Mouse (Mus musculus): ENCODE data around the gene Ubr2.
A peak's percentile ranks its signal among the peaks of the same experiment; 100 is the strongest.

The Ubr2 gene

DNA sequence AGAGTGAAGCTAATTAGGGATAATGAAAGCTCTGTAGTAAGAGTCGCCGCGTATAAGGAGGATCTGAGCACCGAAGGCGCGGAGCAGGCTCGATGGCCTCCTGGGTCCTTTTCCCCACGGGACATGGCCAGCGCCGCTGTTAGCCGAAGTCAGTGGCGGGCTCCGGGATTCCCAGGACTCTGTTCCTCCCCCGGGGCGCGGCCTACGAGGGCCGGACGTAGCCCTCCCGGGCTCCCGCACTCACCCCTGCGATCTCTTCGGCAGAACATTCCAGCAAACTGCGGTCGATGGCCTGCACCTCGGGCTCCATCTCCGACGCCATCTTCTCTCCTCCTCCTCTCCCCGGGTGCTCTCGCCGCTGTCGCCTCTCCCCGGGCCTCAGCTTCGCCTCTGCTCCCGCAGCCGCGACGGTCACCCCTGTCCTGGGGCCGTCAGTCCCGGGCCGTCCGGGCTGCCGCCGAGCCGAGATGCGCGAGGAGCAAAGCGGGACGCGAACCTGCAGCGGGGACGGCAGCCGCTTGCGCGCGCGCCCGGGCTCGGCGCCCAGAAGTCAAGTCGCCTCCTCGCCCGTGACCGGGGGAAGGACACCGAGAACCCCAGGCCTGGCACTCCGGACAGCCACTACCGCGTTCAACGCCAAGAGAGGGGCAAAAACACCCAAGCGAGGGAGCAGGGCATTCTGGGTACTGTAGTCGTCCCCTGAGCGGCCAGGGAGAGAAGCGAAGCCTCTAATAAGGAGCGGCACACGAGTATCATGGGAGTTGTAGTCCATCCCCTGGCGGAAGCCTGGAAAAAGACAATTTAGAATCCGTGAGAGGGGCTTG is at the start of gene Ubr2:
Gene Ubr2 (minus strand): TSS at position 659 of the 824 bp plus-strand sequence.
- DNase-seq (ENCODE audit: low read depth, low spot score), result peak; percentile 94

DNA sequence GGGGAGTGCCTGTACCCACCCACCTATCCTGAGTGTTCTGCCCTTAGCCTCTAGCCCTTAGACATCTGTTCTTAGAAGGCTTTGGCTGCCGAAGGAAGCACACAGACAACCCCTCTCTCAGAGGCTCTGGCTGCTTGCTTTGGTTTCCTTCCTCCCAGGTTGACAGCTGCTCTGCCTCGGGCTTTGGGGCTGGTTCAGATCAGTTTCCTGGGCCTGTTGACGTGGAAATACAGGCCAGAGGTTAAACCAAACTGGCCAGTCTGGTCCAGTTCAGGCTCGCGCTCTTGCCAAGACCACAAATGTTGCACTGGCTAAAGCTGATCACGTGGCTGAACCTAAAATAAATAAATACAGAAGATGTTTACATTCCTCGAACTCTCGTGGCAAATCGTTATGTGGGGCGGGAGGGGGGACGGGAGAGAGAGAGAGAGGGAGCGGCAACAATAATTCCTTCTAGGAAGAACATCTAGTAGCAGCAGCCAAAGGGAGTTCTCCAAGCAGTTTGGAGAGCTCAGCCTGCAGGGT is 49.5 kb upstream of the Ubr2 start:
- peak; percentile 6 for DNase-seq (ENCODE audit: low read depth, low spot score)

DNA sequence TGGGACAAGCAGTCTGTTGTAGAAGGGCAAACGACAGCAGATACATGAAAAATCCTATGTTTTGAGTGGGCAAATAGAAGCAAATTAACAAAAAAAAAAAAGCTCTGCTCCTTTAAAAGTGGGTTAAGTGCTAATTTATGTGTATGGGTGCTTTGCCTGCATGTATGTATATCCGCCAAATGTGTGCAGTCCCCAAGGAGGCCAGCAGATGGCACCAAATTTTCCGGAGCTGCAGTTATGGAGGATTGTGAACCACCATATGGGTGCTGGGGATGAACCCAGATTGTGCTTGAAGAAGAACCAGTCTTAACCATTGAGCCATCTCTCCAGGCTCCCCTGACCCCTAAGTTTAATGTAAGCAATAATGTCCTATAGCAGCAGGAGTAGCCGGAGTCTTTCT is 47.6 kb upstream of the Ubr2 start:
- DNase-seq (ENCODE audit: low read depth, low spot score), result no peak

DNA sequence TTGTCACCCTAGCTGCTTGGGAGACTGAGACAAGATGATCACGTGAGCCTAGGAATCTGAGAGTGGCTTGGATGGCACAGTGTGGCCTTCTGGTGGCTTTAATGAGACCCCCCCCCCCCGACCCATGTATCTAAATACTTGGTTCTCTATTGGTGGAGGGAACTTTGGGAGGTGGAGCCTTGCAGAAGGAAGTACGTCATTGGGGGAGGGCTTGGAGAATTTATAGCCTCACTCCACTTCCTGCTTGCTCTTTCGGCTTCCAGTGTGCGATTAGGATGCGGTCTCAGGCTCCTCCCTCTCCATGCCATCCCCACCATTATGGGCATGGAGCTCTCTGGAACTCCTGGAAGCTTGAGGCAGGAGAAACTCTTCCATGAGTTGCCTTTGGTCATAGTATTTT is 46.1 kb upstream of the Ubr2 start:
- no peak for DNase-seq (ENCODE audit: low read depth, low spot score)

DNA sequence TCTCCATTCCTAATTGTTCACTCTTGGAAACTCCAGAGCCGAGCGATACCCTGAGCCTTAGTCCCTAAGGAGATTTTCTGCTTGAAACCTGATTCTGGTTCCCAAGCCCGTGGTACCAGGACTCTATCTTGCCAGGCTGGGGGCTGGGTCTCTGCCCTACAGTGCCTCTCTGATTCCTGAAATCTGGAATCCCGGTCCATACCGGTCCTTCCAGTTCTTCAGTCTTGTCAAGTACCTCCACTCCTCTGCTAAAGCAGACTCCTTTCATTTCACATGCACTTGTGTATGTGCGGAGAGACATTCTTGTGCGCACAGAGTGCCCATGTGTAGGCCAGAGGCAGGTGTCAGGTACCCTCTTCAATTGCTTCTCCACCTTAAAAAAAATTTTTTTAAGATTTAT is 44.8 kb upstream of the Ubr2 start:
- no peak for DNase-seq (ENCODE audit: low read depth, low spot score)

DNA sequence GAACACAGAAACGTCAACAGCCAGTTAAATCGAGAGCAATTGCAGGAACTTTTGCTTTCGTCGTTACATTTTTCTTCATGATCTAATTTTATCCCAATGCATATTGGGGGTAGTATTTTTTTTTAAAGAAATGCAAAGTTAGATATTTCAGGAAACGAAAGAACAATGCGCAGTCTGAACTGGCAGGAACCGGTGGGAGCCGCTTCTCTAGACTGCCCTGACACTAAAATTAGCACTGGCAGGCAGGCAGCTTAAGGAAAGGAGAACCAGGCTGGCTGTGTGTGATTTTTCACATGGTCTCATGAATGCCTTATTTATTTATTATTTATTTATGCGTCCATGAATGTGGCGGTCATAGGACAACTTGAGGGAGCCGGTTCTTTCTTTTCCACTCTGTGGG is 44.3 kb upstream of the Ubr2 start:
- no peak for DNase-seq (ENCODE audit: low read depth, low spot score)

DNA sequence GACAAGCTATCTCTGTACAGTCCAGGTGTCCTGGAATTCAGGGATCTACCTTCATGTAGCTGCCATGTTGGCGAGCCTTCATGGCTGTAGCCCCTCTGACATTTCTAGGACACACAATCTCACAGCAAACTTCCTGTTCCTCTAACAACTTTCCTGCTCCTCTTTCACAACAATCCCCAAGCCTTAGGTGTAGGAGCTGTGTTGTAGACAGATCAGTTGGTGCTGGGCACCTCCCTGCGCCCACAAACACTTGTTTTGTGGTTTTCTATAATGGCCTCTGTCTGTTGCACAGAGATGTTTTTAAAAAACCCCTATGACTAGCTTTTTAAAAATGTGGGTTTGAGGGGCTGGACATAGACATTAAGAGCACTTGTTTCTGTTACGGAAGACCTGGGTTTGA is 40.3 kb upstream of the Ubr2 start:
- DNase-seq (ENCODE audit: low read depth, low spot score), result no peak

DNA sequence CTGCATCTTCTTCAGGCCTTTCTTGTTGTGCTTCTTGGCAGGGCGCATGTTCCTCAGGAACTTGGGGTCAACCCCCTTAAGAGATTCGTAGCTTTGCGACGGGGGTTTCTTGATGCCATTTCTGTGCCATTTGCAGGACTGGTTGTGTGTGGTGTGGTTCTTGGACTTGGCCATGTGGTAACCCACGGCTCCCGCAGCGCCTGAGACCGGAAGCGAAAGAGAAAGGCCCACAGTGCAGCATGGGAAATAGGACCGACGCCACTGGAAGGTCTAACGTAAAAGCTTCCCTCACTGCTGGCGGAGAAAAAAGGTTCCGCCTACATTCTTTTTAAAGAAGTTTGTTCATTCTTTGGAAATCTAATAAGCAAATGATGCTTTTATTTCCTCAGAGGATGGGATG is 32.5 kb upstream of the Ubr2 start:
- DNase-seq (ENCODE audit: low read depth, low spot score), result no peak

DNA sequence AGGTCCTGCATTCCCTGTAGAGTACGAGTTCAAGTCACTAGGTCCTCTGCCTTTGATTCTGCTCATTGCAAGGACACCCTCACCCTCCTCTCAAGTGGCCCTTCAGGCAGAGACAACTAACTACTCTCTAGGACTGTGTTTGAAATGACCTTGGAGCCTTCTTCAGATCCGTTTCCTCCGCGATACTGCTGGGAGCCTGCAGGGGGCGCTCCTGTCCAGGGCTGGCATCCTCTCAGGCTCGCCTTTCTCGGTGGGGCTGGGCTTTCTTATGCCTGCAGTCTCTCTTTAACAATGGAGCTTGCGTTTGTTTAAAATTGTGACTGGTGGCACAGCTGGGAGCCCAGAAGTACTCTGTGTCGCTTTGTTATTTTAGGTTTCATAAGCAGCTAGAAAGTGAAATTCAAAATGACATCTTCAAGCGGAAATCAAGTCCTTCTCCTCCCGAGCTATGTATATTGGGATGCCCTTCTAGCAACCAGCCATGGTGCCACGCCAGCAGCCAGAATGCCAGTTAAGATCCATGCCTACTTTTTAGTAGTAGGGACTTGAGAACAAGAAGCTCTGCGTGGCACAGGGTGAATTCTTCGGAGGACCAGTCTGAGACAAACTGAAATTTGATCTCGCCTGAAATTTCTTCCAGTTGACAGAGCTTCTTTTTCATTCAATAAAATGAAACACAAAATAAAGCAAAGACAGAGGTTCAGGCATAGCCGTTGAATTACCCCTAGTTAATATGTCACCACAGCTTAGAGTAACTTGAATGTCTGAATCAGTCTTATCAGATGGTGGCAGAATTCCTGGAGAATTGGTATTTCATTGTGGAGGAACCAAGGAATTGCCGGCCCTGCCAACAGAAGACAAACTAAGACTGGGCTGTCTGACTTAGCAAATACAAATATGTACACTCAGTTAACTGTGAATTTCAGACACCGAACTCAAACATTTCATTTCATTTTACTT is 28.8 kb upstream of the Ubr2 start:
- peak; percentile 67 for DNase-seq (ENCODE audit: low read depth, low spot score)

DNA sequence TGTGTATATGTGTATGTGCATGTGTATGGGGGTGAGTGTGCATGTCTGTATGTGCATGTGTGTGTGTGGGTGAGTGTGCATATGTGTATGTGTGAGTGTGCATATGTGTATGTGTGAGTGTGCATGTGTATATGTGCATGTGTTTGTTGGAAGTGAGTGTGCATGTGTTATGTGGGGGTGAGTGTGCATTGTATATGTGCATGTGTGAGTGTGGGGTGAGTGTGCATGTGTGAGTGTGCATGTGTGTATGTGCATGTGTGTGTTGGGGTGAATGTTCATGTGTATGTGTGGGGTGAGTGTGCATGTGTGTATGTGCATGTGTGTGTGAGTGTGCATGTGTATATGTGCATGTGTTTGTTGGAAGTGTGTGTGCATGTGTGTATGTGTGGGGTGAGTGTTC is 24.2 kb upstream of the Ubr2 start:
- DNase-seq (ENCODE audit: low read depth, low spot score), result no peak

DNA sequence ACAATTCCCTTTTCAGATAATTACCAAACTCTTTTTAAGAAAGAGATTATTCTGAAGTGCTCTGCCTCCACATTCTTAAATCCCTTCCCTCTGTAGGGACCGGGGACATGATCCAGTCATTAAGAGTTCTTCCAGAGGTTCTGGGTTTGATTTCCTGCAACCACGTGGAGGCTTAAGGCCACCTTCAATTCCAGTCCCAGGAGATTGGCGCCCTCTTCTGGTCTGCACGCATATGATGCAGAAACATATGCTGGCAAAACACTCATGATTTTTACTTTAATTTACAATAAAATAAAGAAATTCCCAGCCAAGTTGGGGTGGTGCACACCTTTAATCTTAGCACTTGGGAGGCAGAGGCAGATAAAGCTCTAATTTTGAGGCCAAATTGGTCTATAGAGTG is 23.3 kb upstream of the Ubr2 start:
- DNase-seq (ENCODE audit: low read depth, low spot score), result peak; percentile 48

DNA sequence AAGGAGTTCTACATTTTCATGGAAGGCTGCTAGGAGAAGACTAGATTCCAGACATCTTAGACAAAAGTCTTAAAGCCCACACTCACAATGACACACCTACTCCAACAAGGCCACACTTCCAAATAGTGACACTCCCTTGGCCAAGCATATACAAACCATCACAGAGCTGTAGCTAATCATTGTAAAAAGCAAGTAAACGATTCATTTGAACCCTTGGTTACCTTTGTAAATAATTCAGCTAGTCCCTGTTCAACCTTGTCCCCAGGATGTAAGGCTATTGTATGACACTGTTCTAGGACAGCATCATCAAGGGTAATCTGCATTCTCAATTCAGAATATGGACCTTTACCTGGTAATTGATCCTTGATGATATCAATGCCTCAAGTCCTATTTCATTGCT is 14.4 kb upstream of the Ubr2 start:
- DNase-seq (ENCODE audit: low read depth, low spot score), result no peak

DNA sequence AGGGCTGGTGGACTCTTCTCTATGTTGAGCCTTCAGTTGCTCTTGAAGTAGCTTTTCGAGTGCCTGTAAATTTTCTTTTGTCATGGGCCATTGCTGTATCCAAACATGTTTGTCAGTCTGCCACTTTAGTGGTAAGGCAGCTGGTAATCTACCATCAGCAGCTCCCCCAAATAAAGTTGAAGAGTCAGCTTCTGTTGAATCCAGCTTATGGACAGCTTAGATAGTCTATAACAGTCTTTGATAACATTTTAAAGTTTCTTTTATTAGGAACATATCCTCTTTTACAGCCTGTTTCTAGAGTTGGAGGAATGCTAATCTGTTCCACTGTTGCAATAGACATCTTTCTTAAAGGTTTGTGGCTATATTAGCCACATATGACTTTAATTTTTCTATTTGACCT is 13.0 kb upstream of the Ubr2 start:
- DNase-seq (ENCODE audit: low read depth, low spot score), result no peak

DNA sequence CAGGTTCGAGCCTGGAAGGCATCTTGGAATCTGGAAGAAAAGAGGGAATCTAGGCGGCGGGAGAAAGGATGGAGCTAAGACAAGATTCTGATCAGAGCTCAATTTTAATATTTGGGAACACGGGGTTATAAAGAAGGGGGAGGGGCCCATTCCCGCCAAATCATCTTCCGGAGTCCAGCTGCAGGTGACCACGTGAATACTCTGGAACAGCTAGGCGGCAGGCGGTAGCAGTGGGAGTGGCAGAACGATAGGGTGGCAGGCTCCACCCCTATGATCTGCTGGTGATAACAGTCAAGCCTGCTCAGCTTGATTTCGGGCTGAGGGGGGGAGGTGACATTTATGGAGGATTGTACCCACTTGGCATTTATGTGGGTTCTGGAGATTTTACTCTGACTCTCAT is 2.5 kb upstream of the Ubr2 start:
- no peak for DNase-seq (ENCODE audit: low read depth, low spot score)

DNA sequence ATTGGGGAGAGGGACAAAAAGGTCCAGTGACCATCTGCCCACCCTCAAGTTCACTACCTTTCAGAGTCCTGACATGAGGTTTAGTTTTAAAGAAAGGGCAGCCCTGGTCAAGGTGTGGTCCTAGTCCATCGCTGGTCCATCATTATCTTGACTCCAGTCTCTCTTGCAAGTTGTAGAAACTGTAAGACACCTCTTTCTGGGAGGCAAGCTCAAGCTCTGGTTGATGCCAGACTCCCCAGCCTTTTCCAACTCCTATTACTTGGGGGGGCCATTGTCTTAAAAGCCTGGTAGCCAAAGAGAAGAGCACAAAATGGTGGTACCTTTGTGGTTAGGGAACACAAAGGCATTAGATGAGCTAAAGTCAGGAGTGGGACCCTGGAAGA is 1.3 kb upstream of the Ubr2 start:
- no peak for DNase-seq (ENCODE audit: low read depth, low spot score)

DNA sequence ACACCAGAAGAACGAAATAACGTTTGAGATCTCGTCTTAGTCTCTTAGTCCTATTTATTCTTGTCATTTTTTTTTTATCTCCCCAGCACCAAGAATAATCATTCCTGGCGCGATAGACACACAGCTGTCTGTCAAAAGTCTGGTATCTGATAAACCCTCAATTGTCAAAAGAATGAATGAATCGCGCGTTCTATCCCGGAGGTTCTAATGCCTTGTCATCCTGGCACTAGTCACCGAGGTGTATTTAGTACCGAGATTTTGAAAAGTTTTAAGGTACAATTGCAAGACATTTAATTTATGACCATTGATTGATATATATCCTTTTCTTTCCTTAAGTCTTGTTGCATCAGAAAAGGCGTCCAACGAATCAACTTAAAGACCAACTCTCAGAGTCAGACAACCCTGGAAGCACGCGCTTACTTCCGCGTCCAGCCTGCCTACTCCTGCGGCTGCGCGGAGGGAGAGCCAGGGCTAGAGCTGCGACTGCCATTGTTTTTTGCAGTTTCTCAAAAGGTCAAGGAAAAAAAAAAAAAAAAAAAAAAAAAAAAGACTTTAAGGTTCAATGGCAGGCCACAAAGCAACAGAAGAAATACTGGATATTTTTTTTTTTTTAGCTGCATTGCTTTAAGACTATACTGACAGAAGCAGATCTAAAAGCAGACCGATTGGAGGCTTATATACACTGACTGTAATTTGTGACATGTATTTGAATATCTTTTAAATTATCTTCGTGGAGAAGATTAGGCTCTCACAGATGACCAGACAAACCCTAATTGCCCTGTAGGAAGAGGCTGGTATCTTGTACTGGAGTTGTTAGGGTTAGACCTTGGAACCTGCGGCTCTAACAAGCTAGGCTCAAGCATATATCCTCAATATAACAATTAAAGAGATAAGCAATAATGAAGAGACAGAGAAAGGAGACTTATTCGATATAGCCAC is 635 bp upstream of the Ubr2 start:
- DNase-seq (ENCODE audit: low read depth, low spot score), result peak; percentile 72

DNA sequence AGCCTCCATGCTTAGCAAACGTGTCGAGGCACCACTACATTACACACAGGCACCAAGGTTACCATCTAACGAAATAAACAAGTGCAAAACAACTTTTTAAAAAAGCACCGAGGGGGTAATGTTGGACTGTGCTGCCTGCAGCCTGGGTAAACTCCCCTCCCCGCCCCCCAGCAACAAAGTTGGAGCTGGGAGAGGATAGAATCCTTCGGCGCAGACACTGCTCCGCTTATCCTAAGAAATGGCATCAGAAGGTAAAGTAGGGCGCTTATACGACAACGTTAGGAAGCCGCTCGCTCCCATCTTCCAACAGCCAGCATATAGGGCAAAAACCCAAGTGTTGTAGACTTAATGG is 834 bp downstream of the Ubr2 start:
- no peak for DNase-seq (ENCODE audit: low read depth, low spot score)

DNA sequence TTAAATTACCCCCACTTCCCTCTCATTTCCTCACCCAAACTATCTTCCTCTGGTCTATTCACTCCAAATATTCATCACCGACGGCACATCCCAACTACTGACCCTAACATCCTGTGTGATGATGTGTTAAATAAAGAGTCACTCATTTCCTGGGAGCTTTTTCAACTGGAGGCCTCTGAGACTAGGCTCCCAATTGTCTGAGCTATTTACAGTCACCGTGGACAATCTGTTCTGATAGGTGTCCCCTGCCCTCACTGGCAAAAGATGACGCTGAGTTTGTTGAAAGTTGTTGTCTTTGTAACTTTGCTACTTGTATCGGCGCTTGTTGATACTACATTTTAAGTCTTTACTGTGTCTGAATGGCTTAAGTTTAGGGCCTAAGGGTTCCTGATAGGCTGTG is 1.3 kb downstream of the Ubr2 start:
- DNase-seq (ENCODE audit: low read depth, low spot score), result no peak

DNA sequence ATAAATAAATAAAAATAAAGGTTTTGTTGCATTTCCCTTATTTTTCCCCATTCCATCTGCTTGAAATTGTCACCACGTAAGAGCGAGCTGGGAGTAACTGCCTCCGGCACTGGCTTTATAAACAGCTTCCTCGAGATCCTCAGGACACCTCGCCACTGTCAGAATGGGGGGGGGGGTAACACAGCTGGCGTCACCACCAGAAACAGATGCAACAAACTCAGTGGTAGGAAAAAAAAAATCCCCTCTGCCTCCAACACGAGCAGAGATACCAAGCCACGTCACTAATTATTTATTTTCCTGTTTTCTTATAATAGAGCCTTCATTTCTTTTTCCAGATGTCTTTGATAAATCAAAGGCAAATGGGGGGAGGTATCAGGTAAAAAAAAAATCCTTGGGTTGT is 1.9 kb downstream of the Ubr2 start:
- no peak for DNase-seq (ENCODE audit: low read depth, low spot score)

DNA sequence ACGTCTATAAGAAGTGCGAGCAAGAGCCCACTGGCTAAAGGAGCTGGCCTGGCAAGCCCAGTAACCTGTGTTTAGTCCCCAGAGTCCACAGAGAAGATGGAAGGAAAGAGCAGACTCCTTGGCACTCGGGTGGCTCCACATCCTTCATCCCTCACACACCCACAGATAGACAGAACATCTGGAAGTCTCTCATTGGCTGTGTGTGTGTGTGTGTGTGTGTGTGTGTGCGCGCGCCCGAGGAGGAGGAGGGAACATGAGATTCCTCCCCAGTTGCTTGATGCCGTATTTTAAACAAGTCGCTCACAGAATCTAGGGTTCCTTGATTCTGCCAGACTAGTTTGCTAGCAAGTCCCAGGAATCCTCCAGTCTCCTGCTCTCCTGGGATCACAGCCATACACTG is 3.6 kb downstream of the Ubr2 start:
- no peak for DNase-seq (ENCODE audit: low read depth, low spot score)

DNA sequence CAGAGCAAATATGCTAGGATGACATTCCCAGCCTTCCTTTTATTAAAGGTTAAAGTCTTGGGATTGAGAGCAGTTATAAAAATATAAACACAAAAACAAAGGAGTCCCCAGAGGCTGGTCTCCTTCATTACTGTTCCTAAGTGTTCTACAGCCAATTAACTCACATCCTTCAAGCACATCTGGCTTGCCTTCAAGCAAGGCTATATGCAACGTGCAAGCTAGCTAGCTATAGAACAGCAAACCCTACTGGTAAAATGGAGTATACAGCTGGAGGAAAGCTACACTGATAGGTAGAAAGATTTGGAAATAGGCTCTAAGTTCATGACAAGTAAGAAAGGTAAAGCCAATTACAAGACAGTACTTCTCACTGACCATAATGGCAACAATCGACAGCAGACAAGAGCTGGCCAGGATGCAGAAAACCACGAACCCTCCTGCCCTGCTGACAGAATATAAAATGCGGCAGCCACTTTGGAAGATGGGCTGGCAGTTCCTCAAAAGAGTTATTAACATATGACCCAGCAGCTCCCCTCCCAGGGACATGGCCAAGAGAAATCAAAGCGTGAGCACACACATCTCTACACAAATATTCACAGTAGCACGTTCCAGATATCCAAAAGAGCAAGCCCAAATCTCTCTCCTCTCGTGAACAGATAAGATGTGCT is 4.5 kb downstream of the Ubr2 start:
- peak; percentile 18 for DNase-seq (ENCODE audit: low read depth, low spot score)

Data from forelimb bud, embryonic 11.5 days (tissue).